Mouse (Mus musculus): ENCODE measurements around the gene Gm20772.
"Not testable (repeated sequence)": the region's sequence is repeated elsewhere in the genome, so short reads cannot be mapped to it uniquely, and the experiment has no call there.

Gm20772 gene

DNA sequence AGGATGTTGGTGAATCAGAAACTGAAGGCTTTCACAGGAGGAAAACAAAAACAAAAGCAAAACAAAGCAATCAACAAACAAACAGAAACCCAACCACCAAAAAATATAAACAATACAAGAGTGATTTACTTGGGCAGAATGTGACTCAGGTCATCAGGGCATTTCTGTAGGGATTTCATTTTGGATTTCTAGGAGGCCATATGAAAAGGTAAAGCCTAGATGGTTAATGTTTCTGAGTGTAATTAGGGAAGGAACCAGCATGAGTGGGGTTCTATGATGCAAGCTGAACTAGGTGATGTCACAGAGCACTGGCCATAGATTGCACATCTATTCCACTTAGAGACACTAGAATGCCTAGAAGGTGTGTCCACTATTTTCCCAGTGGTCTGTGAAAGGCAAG is at the start of gene Gm20772, which contains the start of gene Gm20831:
Gene Gm20772, plus strand, starts transcription at position 301 of the 400 bp plus-strand sequence.
Gene Gm20831, plus strand, starts transcription at position 301 of the 400 bp plus-strand sequence.
- DNase-seq (ENCODE audit: low read depth, low spot score), result not testable (repeated sequence)

DNA sequence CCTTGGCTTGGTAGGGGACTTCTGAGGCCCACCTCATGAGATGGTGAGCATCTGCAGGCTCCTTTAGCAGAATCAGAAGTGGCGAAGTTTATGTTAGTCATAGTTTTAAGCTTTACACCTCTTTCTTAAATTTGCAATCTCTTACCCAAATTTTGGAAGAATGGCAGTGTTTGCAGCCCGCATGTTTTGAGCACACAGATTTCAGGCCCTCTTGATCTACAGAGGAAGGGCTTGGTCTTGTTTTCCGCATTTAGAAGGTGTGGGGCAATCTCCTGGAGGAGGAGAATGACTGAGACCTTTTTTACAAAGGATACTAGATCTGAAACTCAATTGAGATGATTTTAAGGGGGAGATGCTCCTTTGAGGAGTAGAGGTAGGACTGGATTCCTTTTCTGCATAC is 28.4 kb upstream of the Gm20772 start, which contains the start of gene Gm21904:
Gene Gm21904, minus strand, starts transcription at position 101 of the 400 bp plus-strand sequence.
- DNase-seq (ENCODE audit: low read depth, low spot score), result not testable (repeated sequence)
